Mouse (Mus musculus) adrenal gland, adult 18-20 months (tissue): ENCODE measurements around the gene Cntnap3. TPM values are rescaled to one million over a fixed set of nuclear protein-coding genes. Genes with fewer than 3 reads are reported as not detected.
"Not testable (repeated sequence)": the region's sequence is repeated elsewhere in the genome, so short reads cannot be mapped to it uniquely, and the experiment has no call there.

ENCODE experiments used
- DNase-seq, 2 experiments: peaks; one replicate each; pipeline ENCODE4 v3.0.0; 2021 to 2022; ENCODE audit warnings: low spot score in 2 of 2
- long read RNA-seq, 2 experiments: library from polyadenylated mRNA; stranded (forward); transcript quantifications; one replicate each; pipeline ENCODE4 v2.0.0; 2021
- total RNA-seq, 2 experiments: library from RNA; stranded (reverse); gene quantifications; 1 replicate in 1 of 2; 2 replicates in 1 of 2; pipeline ENCODE4 v1.2.3; 2021

The Cntnap3 gene
- under 1 TPM in 1 of 2 experiments, not detected in 1; 0.29 TPM for total RNA-seq
- long read RNA-seq, experiment 1: 0 reads
- long read RNA-seq, experiment 2: 0 reads

DNA sequence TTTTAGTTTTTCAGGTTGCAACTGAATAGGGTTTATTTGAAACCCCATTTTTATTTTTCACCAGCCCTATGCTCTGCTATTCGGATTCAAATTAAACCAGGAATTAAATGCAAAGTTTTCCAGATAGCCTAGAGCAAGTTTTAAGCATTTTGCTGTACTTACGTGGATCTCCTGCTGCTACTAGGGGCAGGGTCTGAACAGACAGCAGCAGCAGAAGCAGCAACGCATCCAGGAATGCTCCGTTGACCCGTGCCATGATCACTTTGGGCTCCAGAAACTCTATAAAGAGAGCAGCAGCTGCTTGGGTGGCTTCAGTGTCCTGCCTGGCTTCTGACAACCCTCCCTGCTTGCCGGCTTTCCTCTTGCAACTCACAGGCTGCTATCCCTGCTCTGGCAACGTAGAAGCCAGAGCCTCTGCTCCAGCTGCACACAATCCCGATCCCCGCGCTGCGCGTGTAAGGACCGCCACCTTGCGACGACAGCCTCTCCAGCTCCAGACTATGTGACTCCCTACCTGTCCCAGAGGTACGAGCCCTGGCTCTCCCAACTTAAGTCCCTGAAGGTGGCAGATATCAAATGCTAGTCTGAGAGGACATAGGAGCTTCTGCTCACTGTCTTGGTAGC is at the start of gene Cntnap3:
Gene Cntnap3, minus strand, starts transcription at position 371 of the 624 bp plus-strand sequence.
- peak in 1 of 2 experiments; percentile 3 for DNase-seq

DNA sequence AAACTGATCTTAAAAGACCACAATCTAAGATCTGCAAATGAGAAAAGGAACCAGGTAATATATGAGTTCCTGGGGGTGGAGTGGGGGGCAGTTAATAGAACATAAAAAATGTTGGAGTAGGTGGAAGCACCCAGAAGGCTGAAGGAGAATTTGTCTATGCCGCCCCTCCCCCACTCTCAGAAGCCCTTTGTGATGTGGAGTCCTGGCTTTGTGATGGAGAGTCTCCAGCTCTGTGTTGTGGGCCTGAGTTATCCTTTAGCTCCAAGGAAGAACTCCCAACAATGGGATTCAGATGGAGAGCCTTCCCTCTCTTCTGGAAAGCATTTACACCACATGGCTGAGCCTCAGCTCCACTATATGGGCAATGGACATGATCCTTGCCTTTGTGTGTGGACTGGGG is 13.4 kb upstream of the Cntnap3 start, which contains the start of gene Spata31:
Gene Spata31, plus strand, starts transcription at position 216 of the 400 bp plus-strand sequence.
- no peak for DNase-seq

DNA sequence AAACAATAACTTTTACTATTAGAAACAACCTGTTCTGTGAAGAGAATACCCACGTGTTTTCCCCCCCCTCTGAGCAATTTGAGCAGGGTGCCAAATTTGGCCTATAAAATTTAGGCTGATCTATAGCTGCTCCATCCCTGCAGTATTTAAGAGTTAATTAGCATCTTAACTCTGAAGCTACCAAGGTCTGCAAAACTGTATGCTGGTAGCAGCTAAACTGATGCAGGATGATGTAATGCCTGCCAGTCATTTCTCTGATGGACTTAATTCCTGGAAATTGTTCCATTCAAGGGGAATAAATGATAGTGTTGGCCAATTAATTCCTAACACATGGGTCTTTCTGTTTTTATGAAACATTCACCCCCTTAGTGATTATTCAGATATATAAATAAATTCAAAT is 623 bp downstream of the Cntnap3 start:
- no peak for DNase-seq

DNA sequence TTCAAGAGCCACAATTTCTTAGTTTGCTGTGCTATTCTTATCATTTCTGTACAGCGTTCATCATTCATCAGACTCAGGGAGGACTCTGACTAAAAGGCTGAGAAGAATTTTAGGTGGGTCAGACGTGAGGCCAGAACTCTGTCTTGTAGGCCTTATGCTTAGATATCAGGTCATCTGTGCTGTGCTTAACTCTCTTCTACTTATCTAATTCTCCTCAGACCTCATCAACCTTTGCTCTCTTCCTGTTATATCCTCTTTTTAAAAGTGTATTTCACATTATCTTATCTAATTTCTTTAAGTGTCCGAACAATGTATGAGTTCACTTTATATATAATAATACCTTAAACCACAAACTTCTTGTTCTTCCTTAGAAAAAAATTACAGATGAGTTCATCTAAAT is 38.4 kb downstream of the Cntnap3 start:
- no peak for DNase-seq

DNA sequence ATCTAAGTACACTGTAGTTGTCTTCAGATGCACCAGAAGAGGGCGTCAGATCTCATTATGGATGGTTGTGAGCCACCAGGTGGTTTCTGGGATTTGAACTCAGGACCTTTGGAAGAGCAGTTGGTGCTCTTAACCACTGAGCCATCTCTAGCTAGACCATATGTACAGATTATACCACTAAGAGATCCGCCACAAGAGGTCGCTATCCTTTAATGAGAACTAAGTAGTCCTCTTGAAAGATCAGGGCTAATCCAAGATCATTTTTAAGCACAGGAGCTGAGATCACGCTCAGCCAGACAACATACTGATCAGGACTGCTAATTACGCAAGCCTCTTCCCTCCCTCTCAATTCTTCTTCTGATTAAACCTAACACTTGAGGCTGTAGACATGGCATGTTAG is 78.9 kb downstream of the Cntnap3 start:
- not testable (repeated sequence) for DNase-seq

DNA sequence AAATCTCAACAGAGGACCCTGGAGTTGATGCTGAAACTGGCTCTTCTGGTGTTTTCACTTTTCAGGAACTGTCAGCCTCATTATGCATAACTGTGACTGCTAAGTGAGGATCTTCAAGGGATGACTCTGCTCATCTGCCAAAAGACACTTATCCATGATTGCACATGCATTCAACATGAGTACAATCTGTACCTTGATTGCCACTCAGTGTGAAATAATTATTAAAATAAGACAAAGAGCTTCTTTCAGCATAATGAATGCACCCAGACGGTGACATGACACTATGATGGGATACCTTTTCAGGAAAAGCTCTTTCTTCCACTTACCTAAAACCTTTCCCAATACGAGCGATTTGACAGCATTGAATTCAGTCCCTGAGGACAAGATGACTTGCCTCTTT is 158.4 kb downstream of the Cntnap3 start:
- no peak for DNase-seq

DNA sequence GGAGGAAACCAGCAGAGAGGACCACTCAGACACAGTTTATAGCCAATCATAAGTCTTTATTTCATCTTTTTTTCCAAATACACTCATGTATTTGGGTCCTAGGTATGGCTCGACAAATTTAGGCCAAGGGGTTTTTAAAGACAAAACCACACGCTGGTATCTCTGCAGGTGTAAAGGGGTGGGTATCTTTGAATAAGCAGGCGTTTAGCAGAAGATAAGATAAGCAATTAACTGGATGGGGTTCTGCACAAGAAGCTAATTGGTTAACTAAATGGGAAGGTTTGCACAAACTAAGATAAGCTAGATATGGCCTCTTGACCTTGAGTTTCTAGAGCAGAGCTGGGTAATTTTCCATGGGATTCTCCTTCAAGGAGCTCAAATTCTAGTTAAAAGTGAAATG is 171.5 kb downstream of the Cntnap3 start:
- no peak for DNase-seq

DNA sequence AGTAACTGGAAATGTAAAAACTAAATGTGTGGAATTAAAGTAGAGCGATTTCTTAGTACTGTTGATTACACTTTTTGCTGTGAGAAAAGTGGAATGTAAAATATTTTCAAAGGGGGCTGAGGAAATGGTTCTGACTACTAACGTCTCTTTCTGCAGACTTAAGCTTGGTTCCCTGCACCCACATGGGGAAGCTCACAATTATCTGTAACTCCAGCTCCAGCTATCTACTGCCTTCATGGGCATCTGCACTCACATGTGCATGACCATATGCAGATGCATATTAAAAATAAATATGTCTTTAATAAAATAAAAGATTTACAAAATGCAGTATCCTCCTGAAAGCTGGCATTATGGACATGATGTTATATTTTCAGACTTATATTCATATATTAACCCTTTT is 187.0 kb downstream of the Cntnap3 start:
- no peak for DNase-seq

DNA sequence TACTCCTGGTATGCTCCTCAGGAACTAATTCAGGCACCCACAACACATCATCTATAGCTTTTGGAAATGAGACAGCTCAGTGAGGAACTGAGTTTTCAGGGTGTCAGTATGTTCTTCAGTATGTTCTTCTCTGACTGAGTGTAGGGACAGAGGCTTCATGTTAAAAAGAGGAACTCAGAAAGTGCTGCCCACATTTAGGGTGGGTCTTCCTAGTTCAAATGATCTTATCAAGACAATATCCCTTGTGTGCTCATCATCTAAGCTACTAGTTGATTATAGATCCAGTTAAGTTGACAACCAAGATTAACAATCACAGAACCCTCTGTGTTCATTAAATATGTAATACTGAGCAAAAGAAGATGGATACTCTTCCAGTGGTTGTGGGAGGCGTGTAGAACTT is 211.3 kb downstream of the Cntnap3 start:
- no peak for DNase-seq

Other genes with a start within 250 kb of the Cntnap3 start
- gene Spata31, start 13.5 kb upstream of the Cntnap3 start, total RNA-seq: not detected
- gene Spata31d1c, start 129.1 kb upstream of the Cntnap3 start, total RNA-seq: not detected
- not detected for gene Prss47, start 148.8 kb upstream of the Cntnap3 start, total RNA-seq
- gene Mfsd14b, start 209.0 kb upstream of the Cntnap3 start, total RNA-seq: 10 to 100 TPM; 33.9 to 46.3 TPM
- gene Olfr465-ps1, start 234.1 kb upstream of the Cntnap3 start, total RNA-seq: not detected
- not detected for gene Olfr466, start 246.3 kb upstream of the Cntnap3 start, total RNA-seq